Mouse (Mus musculus) limb, embryonic 13.5 days (tissue): ENCODE results near the gene Il17rd. TPM values are rescaled to one million over a fixed set of nuclear protein-coding genes. Genes with fewer than 3 reads are reported as not detected.

ENCODE experiments used
- ATAC-seq: fragments of 200-750 bp; cut with Nextera tagmentation; 2 replicates; pipeline ENCODE4 v1.8.0; 2017; ENCODE audit warnings: low read depth, moderate number of reproducible peaks, moderate TSS enrichment; ENCODE audit not compliant: low FRiP score
- H3K27ac ChIP-seq: fragments of 300-500 bp; sonication (generic); 2 replicates; pipeline ENCODE4 v1.5.1; 2015; ENCODE audit warnings: inconsistent platforms, mild to moderate bottlenecking, moderate library complexity
- H3K27me3 ChIP-seq: fragments of 300-500 bp; sonication (generic); 2 replicates; pipeline ENCODE4 v1.6.1; 2015; ENCODE audit warnings: mild to moderate bottlenecking, inconsistent platforms
- H3K36me3 ChIP-seq: fragments of 300-500 bp; sonication (generic); 2 replicates; pipeline ENCODE4 v1.6.1; 2015; ENCODE audit warnings: inconsistent platforms, mild to moderate bottlenecking, moderate library complexity
- H3K4me1 ChIP-seq: fragments of 300-500 bp; sonication (generic); 2 replicates; pipeline ENCODE4 v1.6.1; 2015; ENCODE audit warnings: inconsistent platforms
- H3K4me2 ChIP-seq: fragments of 300-500 bp; sonication (generic); replicated peaks from 2 replicates; pipeline ENCODE4 v1.6.1; 2015; ENCODE audit warnings: inconsistent platforms, mild to moderate bottlenecking, moderate library complexity
- H3K4me3 ChIP-seq: fragments of 300-500 bp; sonication (generic); 2 replicates; pipeline ENCODE4 v1.5.1; 2015; ENCODE audit warnings: moderate library complexity, mild to moderate bottlenecking, inconsistent platforms
- H3K9ac ChIP-seq: fragments of 300-500 bp; sonication (generic); 2 replicates; pipeline ENCODE4 v1.6.1; 2015; ENCODE audit warnings: mild to moderate bottlenecking, inconsistent platforms
- H3K9me3 ChIP-seq: fragments of 300-500 bp; sonication (generic); 2 replicates; pipeline ENCODE4 v1.6.1; 2016; ENCODE audit warnings: inconsistent platforms
- WGBS: fragments of 180-500 bp; shearing (Covaris S2); methylation state at CpG from one replicate; pipeline ENCODE4 v1.1.7; 2015; 5-methylcytosine and 5-hydroxymethylcytosine counted together
- polyA plus RNA-seq: library from polyadenylated mRNA; unstranded; fragments of >200 nt; fragmentation: Nextera tagmentation; extraction: Ambion mirVana; gene quantifications from 2 replicates; pipeline ENCODE4 v1.2.1, GENCODE M21; 2015

Il17rd gene
- polyA plus RNA-seq, 1 experiment from 2014 or later: 10.4 TPM

GRCm38 (mm10) chr14:27071985-27072384 lies 33.2 kb downstream of the Il17rd start:
- no peak overlapping the region for H3K9ac ChIP-seq
- no peak for ATAC-seq
- H3K4me1 ChIP-seq: peaks cover 100% of the 10 kb centered on the region
- WGBS: 2% methylated on average over 3 of the region's 3 CpGs
- peak overlapping the region; percentile 88; the same call in 1 of the 2 replicates for H3K27ac ChIP-seq
- no peaks in the 10 kb centered on the region for H3K9me3 ChIP-seq
- H3K4me3 ChIP-seq: no peak overlapping the region
- no peak overlapping the region for H3K4me2 ChIP-seq
- H3K27me3 ChIP-seq: no peaks in the 10 kb centered on the region
- no peaks in the 10 kb centered on the region for H3K36me3 ChIP-seq

GRCm38 (mm10) chr14:27075084-27075483 lies 36.3 kb downstream of the Il17rd start:
- Histone ChIP-seq H3K36me3 (peaks cover 10% of the 10 kb centered on the region), H3K4me2 (peak overlapping the region; percentile 48), H3K9me3 (no peaks in the 10 kb centered on the region), H3K27me3 (no peaks in the 10 kb centered on the region), H3K4me3 (no peak overlapping the region), H3K27ac (peak overlapping the region; percentile 84), H3K9ac (0 out of 2 replicates have a peak overlapping the region, but pooled peaks have one; percentile 31), H3K4me1 (peaks cover 74% of the 10 kb centered on the region)
- WGBS: 12% methylated on average over 6 of the region's 6 CpGs
- no peak for ATAC-seq

GRCm38 (mm10) chr14:27075909-27076521 lies 37.3 kb downstream of the Il17rd start:
- no peak for ATAC-seq
- H3K4me1 ChIP-seq: peaks cover 65% of the 10 kb centered on the region
- peak overlapping the region; percentile 84; the same call in 1 of the 2 replicates for H3K27ac ChIP-seq

GRCm38 (mm10) chr14:27076522-27076920 lies 37.8 kb downstream of the Il17rd start:
- H3K9me3 ChIP-seq: no peaks in the 10 kb centered on the region
- H3K4me2 ChIP-seq: 0 out of 2 replicates have a peak overlapping the region, but pooled peaks have one; percentile 5
- WGBS: 63% methylated on average over 2 of the region's 2 CpGs
- H3K36me3 ChIP-seq: peaks cover 10% of the 10 kb centered on the region
- H3K27me3 ChIP-seq: no peaks in the 10 kb centered on the region
- peak overlapping the region; percentile 84; the same call in 1 of the 2 replicates for H3K27ac ChIP-seq
- no peak overlapping the region for H3K4me3 ChIP-seq
- ATAC-seq: no peak
- H3K9ac ChIP-seq: no peak overlapping the region
- H3K4me1 ChIP-seq: peaks cover 60% of the 10 kb centered on the region

More at GRCm38 (mm10) chr14:27075909-27076521, 37.3 kb downstream of the Il17rd start:
- no peak overlapping the region for H3K9ac ChIP-seq
- 0 out of 2 replicates have a peak overlapping the region, but pooled peaks have one; percentile 5 for H3K4me2 ChIP-seq
- H3K36me3 ChIP-seq: peaks cover 10% of the 10 kb centered on the region
- H3K9me3 ChIP-seq: no peaks in the 10 kb centered on the region
- no peaks in the 10 kb centered on the region for H3K27me3 ChIP-seq
- H3K4me3 ChIP-seq: no peak overlapping the region
- WGBS: 42% methylated on average over 8 of the region's 8 CpGs

GRCm38 (mm10) chr14:27081536-27082275 lies 43.0 kb downstream of the Il17rd start:
- Histone ChIP-seq H3K36me3 (peaks cover 41% of the 10 kb centered on the region), H3K4me3 (no peak overlapping the region), H3K27ac (no peak overlapping the region), H3K27me3 (no peaks in the 10 kb centered on the region), H3K9me3 (no peaks in the 10 kb centered on the region), H3K4me2 (no peak overlapping the region), H3K4me1 (peaks cover 15% of the 10 kb centered on the region), H3K9ac (no peak overlapping the region)
- 59% methylated on average over 5 of the region's 5 CpGs for WGBS
- no peak for ATAC-seq

- Histone ChIP-seq H3K4me2 (no peak overlapping the region), H3K27ac (no peak overlapping the region), H3K9ac (no peak overlapping the region), H3K4me3 (no peak overlapping the region), H3K9me3 (no peaks in the 10 kb centered on the region), H3K27me3 (no peaks in the 10 kb centered on the region), H3K4me1 (peaks cover 10% of the 10 kb centered on the region; the same call in 1 of the 2 replicates), H3K36me3 (peaks cover 62% of the 10 kb centered on the region)
- WGBS: 78% methylated on average over 5 of the region's 5 CpGs
- ATAC-seq: no peak
Measured at GRCm38 (mm10) chr14:27085471-27085870, 46.7 kb downstream of the Il17rd start.

- no peak for ATAC-seq
- H3K36me3 ChIP-seq: peaks cover 64% of the 10 kb centered on the region
- WGBS: 53% methylated on average over 4 of the region's 4 CpGs
Measured at GRCm38 (mm10) chr14:27085999-27086398, 47.3 kb downstream of the Il17rd start.

GRCm38 (mm10) chr14:27094247-27094646 lies 55.5 kb downstream of the Il17rd start:
- H3K9ac ChIP-seq: no peak overlapping the region
- H3K36me3 ChIP-seq: peaks cover 75% of the 10 kb centered on the region
- WGBS: 84% methylated on average over 5 of the region's 5 CpGs
- H3K4me1 ChIP-seq: no peaks in the 10 kb centered on the region
- no peaks in the 10 kb centered on the region for H3K27me3 ChIP-seq
- H3K4me2 ChIP-seq: no peak overlapping the region
- H3K27ac ChIP-seq: no peak overlapping the region
- H3K4me3 ChIP-seq: no peak overlapping the region
- H3K9me3 ChIP-seq: no peaks in the 10 kb centered on the region
- no peak for ATAC-seq

More at GRCm38 (mm10) chr14:27085999-27086398, 47.3 kb downstream of the Il17rd start:
- no peak overlapping the region; the same call in 1 of the 2 replicates for H3K27ac ChIP-seq
- no peaks in the 10 kb centered on the region for H3K27me3 ChIP-seq
- H3K4me1 ChIP-seq: peaks cover 10% of the 10 kb centered on the region; the same call in 1 of the 2 replicates
- no peak overlapping the region for H3K4me2 ChIP-seq
- H3K4me3 ChIP-seq: no peak overlapping the region
- no peak overlapping the region for H3K9ac ChIP-seq
- no peaks in the 10 kb centered on the region for H3K9me3 ChIP-seq

- no peak overlapping the region; the same call in 1 of the 2 replicates for H3K9ac ChIP-seq
- no peak overlapping the region for H3K4me3 ChIP-seq
- H3K36me3 ChIP-seq: peaks cover 84% of the 10 kb centered on the region
- peaks cover 5% of the 10 kb centered on the region; the same call in 1 of the 2 replicates for H3K4me1 ChIP-seq
- H3K27me3 ChIP-seq: no peaks in the 10 kb centered on the region
- WGBS: 73% methylated on average over 9 of the region's 9 CpGs
- H3K27ac ChIP-seq: no peak overlapping the region
- no peak for ATAC-seq
- no peak overlapping the region for H3K4me2 ChIP-seq
- no peaks in the 10 kb centered on the region for H3K9me3 ChIP-seq
Measured at GRCm38 (mm10) chr14:27096133-27096532, 57.4 kb downstream of the Il17rd start.

- no peak overlapping the region for H3K27ac ChIP-seq
- peaks cover 11% of the 10 kb centered on the region for H3K4me1 ChIP-seq
- ATAC-seq: peak; percentile 65; the same call in 1 of the 2 replicates
- no peak overlapping the region for H3K4me3 ChIP-seq
- no peak overlapping the region for H3K9ac ChIP-seq
- H3K27me3 ChIP-seq: no peaks in the 10 kb centered on the region
- peaks cover 89% of the 10 kb centered on the region for H3K36me3 ChIP-seq
- 18% methylated on average over 3 of the region's 3 CpGs for WGBS
- no peaks in the 10 kb centered on the region for H3K9me3 ChIP-seq
- H3K4me2 ChIP-seq: no peak overlapping the region
Measured at GRCm38 (mm10) chr14:27096779-27097178, 58.0 kb downstream of the Il17rd start.

GRCm38 (mm10) chr14:27101735-27102134 lies 63.0 kb downstream of the Il17rd start:
- no peak for ATAC-seq
- H3K9me3 ChIP-seq: no peaks in the 10 kb centered on the region
- H3K9ac ChIP-seq: no peak overlapping the region
- H3K4me3 ChIP-seq: no peak overlapping the region
- H3K27me3 ChIP-seq: no peaks in the 10 kb centered on the region
- 54% methylated on average over 7 of the region's 7 CpGs for WGBS
- H3K36me3 ChIP-seq: peaks cover 74% of the 10 kb centered on the region
- peaks cover 28% of the 10 kb centered on the region for H3K4me1 ChIP-seq
- H3K27ac ChIP-seq: no peak overlapping the region; the same call in 1 of the 2 replicates
- no peak overlapping the region for H3K4me2 ChIP-seq

- Histone ChIP-seq H3K9ac (no peak overlapping the region), H3K4me1 (peaks cover 28% of the 10 kb centered on the region), H3K36me3 (peaks cover 76% of the 10 kb centered on the region), H3K9me3 (no peaks in the 10 kb centered on the region), H3K4me3 (no peak overlapping the region), H3K4me2 (no peak overlapping the region), H3K27me3 (no peaks in the 10 kb centered on the region), H3K27ac (no peak overlapping the region)
- 60% methylated on average over 6 of the region's 6 CpGs for WGBS
- peak; percentile 62; the same call in 1 of the 2 replicates for ATAC-seq
Measured at GRCm38 (mm10) chr14:27102720-27103119, 64.0 kb downstream of the Il17rd start.
